ENCODE assay signal across 9 mouse cellular contexts in genomic region chr4:86712751-86713195, GRCm38 (mm10). TPM values are rescaled to one million over a fixed set of nuclear protein-coding genes. Genes with fewer than 3 reads are reported as not detected.
DNase-seq lines count a peak whose midpoint lies in the region; TF ChIP-seq lines count a peak whose summit lies in the region.
"Had no signal": no experiment of that assay in that cellular context is flagged by ENCODE, and none has a peak within 500 bp of the region (broad histone marks: within the 10 kb centered on the region; RNA-seq: fewer than 3 reads in every experiment).

No protein-coding gene starts in this region.

- H3K27me3 ChIP-seq in MEL (ENCODE audit: control insufficient read depth in 1 of 2, insufficient read depth in 2 of 2, low read length in 2 of 2) (no peaks in the 10 kb centered on the region), myocyte (ENCODE audit: control insufficient read depth, insufficient read depth, insufficient read length) (no peaks in the 10 kb centered on the region)
- H3K27me3 ChIP-seq: midbrain, embryonic 12.5 days had no signal

- H3K36me3 ChIP-seq in MEL (ENCODE audit: control insufficient read depth in 1 of 2, insufficient read depth in 2 of 2, low read length in 2 of 2) (peaks cover 0 to 9% of the 10 kb centered on the region in 2 experiments; a peak in 2 of 4 replicates), myocyte (ENCODE audit: control insufficient read depth, insufficient read depth) (no peaks in the 10 kb centered on the region)
- H3K36me3 ChIP-seq: midbrain, embryonic 12.5 days had no signal

- peaks cover 2 to 8% of the 10 kb centered on the region in 2 experiments; a peak in 2 of 4 replicates for H3K4me1 ChIP-seq in MEL (ENCODE audit: control insufficient read depth in 1 of 2, insufficient read depth in 2 of 2, low read length in 2 of 2)
- H3K4me1 ChIP-seq: midbrain, embryonic 12.5 days had no signal

- TF ChIP-seq POLR2A in MEL (IDR thresholded peaks at IDR 0.05; ENCODE audit: control insufficient read depth in 1 of 2, insufficient read depth in 1 of 2, low read depth in 1 of 2, low read length in 2 of 2, poor library complexity in 1 of 2) (no peak), myocyte (IDR thresholded peaks at IDR 0.05; ENCODE audit: insufficient read length, low read depth) (peak; percentile 26)

- H3K9ac ChIP-seq in MEL (ENCODE audit: control insufficient read depth, low read depth, low read length, poor library complexity, severe bottlenecking): peak overlapping the region; percentile 21
- H3K9ac ChIP-seq: midbrain, embryonic 12.5 days had no signal

- peak; percentile 91 for DNase-seq in 3T3-L1 (ENCODE audit: low read depth, low spot score)
- peak; percentile 73 for DNase-seq in MEL (ENCODE audit: low read depth, low spot score)
- DNase-seq in frontal cortex, adult 2 months (ENCODE audit: extremely low spot score in 1 of 2, low spot score in 1 of 2): peak; percentile 49 to 79
- DNase-seq in layer of hippocampus, adult 18-20 months (ENCODE audit: low spot score in 2 of 2): peak; percentile 72 to 86
- no peak for DNase-seq in cerebellum, postnatal 25 days
- DNase-seq in cerebellum, postnatal 4 days (ENCODE audit: low spot score in 2 of 2): no peak
- DNase-seq in cerebellum, adult 11 months: no peak

- TF ChIP-seq CTCF in MEL (IDR thresholded peaks at IDR 0.05 in 2 of 3, conservative IDR thresholded peaks at IDR 0.05 in 1 of 3; ENCODE audit: control insufficient read depth in 1 of 3, insufficient read depth in 1 of 3, low read depth in 2 of 3, low read length in 3 of 3, poor library complexity in 1 of 3, severe bottlenecking in 1 of 3): no peak

- no peak overlapping the region for H3ac ChIP-seq in myocyte (ENCODE audit: control insufficient read depth, insufficient read length)

- H3K79me2 ChIP-seq in MEL (ENCODE audit: control insufficient read depth, insufficient read depth, low read length, poor library complexity) (no peaks in the 10 kb centered on the region), myocyte (ENCODE audit: control insufficient read depth, insufficient read depth) (no peaks in the 10 kb centered on the region)

- H3K4me3 ChIP-seq in MEL (ENCODE audit: control insufficient read depth in 1 of 2, insufficient read depth in 1 of 2, low read depth in 2 of 2, low read length in 2 of 2) (peak overlapping the region; percentile 25 to 34; a peak in 3 of 4 replicates), myocyte (peak overlapping the region; percentile 8)
- H3K4me3 ChIP-seq: midbrain, embryonic 12.5 days had no signal

- peak; percentile 32 to 65; a peak in 3 of 4 replicates for TF ChIP-seq EP300 in MEL (IDR thresholded peaks at IDR 0.05; ENCODE audit: low read depth in 1 of 2, low read length in 2 of 2)

- peak overlapping the region; percentile 76 for H3K4me2 ChIP-seq in myocyte (ENCODE audit: low read depth)
- H3K4me2 ChIP-seq: midbrain, embryonic 12.5 days had no signal

- TF ChIP-seq RAD21 in MEL (IDR thresholded peaks at IDR 0.05; ENCODE audit: low read depth, low read length): no peak

- no peaks in the 10 kb centered on the region for H3K9me3 ChIP-seq in MEL (replicated peaks; ENCODE audit: insufficient read depth, low read length)
- H3K9me3 ChIP-seq: midbrain, embryonic 12.5 days had no signal

- H3K27ac ChIP-seq in MEL (ENCODE audit: control insufficient read depth, low read depth, low read length): 0 out of 2 replicates have a peak overlapping the region, but pooled peaks have one; percentile 8
- H3K27ac ChIP-seq: midbrain, embryonic 12.5 days had no signal

TF ChIP-seq in MEL, 35 proteins besides CTCF, POLR2A, EP300 and RAD21:
- TF ChIP-seq MAX (IDR thresholded peaks at IDR 0.05; ENCODE audit: low read length): peak; percentile 58
- 0 out of 2 replicates have a peak, but pooled peaks have one; percentile 21 for TF ChIP-seq MYC (IDR thresholded peaks at IDR 0.05; ENCODE audit: low read depth, low read length)
- TF ChIP-seq USF1 (IDR thresholded peaks at IDR 0.05; ENCODE audit: low read depth, low read length): 0 out of 2 replicates have a peak, but pooled peaks have one; percentile 19
- TF ChIP-seq KAT2A (conservative IDR thresholded peaks at IDR 0.05; ENCODE audit: low read depth, low read length): no peak
- TF ChIP-seq RCOR1 (IDR thresholded peaks at IDR 0.05; ENCODE audit: low read depth, low read length): 0 out of 2 replicates have a peak, but pooled peaks have one; percentile 26
- TF ChIP-seq SIN3A (IDR thresholded peaks at IDR 0.05; ENCODE audit: low read length): peak; percentile 40; the same call in 1 of the 2 replicates
- TF ChIP-seq UBTF (IDR thresholded peaks at IDR 0.05; ENCODE audit: borderline replicate concordance, insufficient read depth, low read depth, low read length): no peak
- peak; percentile 67 for TF ChIP-seq ETS1 (IDR thresholded peaks at IDR 0.05; ENCODE audit: low read depth, low read length)
- no peak for TF ChIP-seq TCF12 (IDR thresholded peaks at IDR 0.05; ENCODE audit: low read depth, low read length)

TF ChIP-seq in myocyte, 11 proteins besides CTCF, POLR2A, EP300 and RAD21:
- peak; percentile 78 for TF ChIP-seq MAX (IDR thresholded peaks at IDR 0.05; ENCODE audit: low read depth)
- peak in 1 of 3 experiments; percentile 53 for TF ChIP-seq MYOG (IDR thresholded peaks at IDR 0.05; ENCODE audit: control insufficient read depth in 1 of 3, insufficient read depth in 1 of 3, insufficient read length in 2 of 3, low read depth in 2 of 3)
- no peak for TF ChIP-seq TCF3 (IDR thresholded peaks at IDR 0.05; ENCODE audit: insufficient read length, low read depth)
- peak; percentile 77 for TF ChIP-seq USF1 (IDR thresholded peaks at IDR 0.05; ENCODE audit: low read depth)
- peak in 2 of 3 experiments; percentile 32 to 72 for TF ChIP-seq MYOD1 (IDR thresholded peaks at IDR 0.05; ENCODE audit: control insufficient read depth in 1 of 3, insufficient read length in 2 of 3, low read depth in 2 of 3)

RNA-seq across cellular contexts. Expression of gene Dennd4c, which starts 35.6 kb away (rescaled TPM):
- 11.3 and 11.8 TPM in 2 replicates for total RNA-seq in MEL (2012; rRNA removed)
- polyA plus RNA-seq in MEL (2012; ENCODE audit: insufficient read depth in 1 of 2, insufficient read length in 2 of 2, low read depth in 1 of 2, low replicate concordance in 2 of 2, missing spikeins in 1 of 2): 10 to 100 TPM; 15.5 to 24.6 TPM
- polyA plus RNA-seq in frontal cortex, adult 2 months (2012; rRNA removed): 6.9 and 7.5 TPM in 2 replicates
- 10 to 100 TPM in 1 of 2 experiments, 1 to 10 TPM in 1; 10.0 to 10.5 TPM for total RNA-seq in layer of hippocampus, adult 18-20 months (2021)
- polyA plus RNA-seq in myocyte (2012; fragmentation: generic; extraction: Trizol): 2.5 TPM

RNA-seq across cellular contexts. Expression of gene Plin2, which starts 42.9 kb away (rescaled TPM):
- total RNA-seq in MEL (2012; rRNA removed): 45.9 and 75.9 TPM in 2 replicates
- polyA plus RNA-seq in MEL (2012; ENCODE audit: insufficient read depth in 1 of 2, insufficient read length in 2 of 2, low read depth in 1 of 2, low replicate concordance in 2 of 2, missing spikeins in 1 of 2): 10 to 100 TPM in 1 of 2 experiments, not detected in 1; 92.2 TPM
- polyA plus RNA-seq in frontal cortex, adult 2 months (2012; rRNA removed): 18.9 and 19.9 TPM in 2 replicates
- total RNA-seq in layer of hippocampus, adult 18-20 months (2021): 10 to 100 TPM; 16.3 to 16.4 TPM
- polyA plus RNA-seq in myocyte (2012; fragmentation: generic; extraction: Trizol): 247 TPM

Comparison
In these comparisons a context has a peak if more than half of its experiments do, and no peak if none do; other contexts are left out.
1. DNase-seq: peak in 3T3-L1 (single experiment), MEL (single experiment), frontal cortex, adult 2 months (2 of 2) and layer of hippocampus, adult 18-20 months (2 of 2); none in cerebellum, postnatal 25 days (0 of 2), cerebellum, postnatal 4 days (0 of 2) and cerebellum, adult 11 months (single experiment).